Mouse (Mus musculus): Measurements from ENCODE around the gene Prkar1a. TPM values are rescaled to one million over a fixed set of nuclear protein-coding genes. Genes with fewer than 3 reads are reported as not detected.

Prkar1a gene
- total and polyA plus RNA-seq, 2 experiments from 2014 or later, result 163 to 530 TPM

DNA sequence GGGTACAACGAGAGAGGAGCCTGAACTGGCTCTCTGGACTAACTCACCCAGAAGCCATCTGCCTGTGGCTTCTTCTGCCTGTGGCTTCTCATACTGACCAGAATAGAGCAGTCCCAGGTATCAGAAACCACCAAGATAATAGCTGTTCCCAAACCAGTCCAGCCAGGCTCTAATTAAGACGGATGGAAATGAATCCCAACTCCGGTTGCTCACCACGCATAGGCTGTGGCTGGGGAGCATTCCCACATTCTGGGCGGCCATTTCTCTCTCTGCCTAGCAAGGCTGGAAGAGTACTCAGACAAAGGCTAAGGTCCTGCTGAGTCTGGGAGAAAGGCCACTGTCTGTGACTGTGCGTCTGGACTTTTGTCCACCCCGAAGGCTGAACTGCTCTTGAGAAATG is 67.8 kb downstream of the Prkar1a start:
- no peak for TF ChIP-seq EP300 (IDR thresholded peaks at IDR 0.05; ENCODE audit: low read depth)
- no peak overlapping the region for H3K27ac ChIP-seq (ENCODE audit: low read depth)
- H3K9ac ChIP-seq (replicated peaks; ENCODE audit: low read depth, low read length), result no peak overlapping the region
- no peak overlapping the region for H3K4me3 ChIP-seq (ENCODE audit: low read depth, low read length)
- H3K9me3 ChIP-seq (replicated peaks; ENCODE audit: control insufficient read depth, low read length), result no peaks in the 10 kb centered on the region
- ATAC-seq (ENCODE audit: insufficient read depth, low read depth), result no peak
- 0 out of 2 replicates have a peak, but pooled peaks cover 4% of the 10 kb centered on the region for H3K4me1 ChIP-seq (ENCODE audit: control insufficient read depth, insufficient read depth)
- DNase-seq (ENCODE audit: low spot score), result no peak
- WGBS, result 73% methylated on average over 7 of the region's 7 CpGs
- H3K36me3 ChIP-seq (replicated peaks; ENCODE audit: control insufficient read depth, insufficient read depth, low read length), result no peaks in the 10 kb centered on the region
- H3K27me3 ChIP-seq (ENCODE audit: control insufficient read depth, insufficient read depth, low read length), result no peaks in the 10 kb centered on the region
- H3K4me2 ChIP-seq (ENCODE audit: low read depth, low read length), result no peak overlapping the region

- Histone ChIP-seq H3K27ac (ENCODE audit: low read depth) (no peak overlapping the region), H3K4me3 (ENCODE audit: low read depth, low read length) (no peak overlapping the region)
- no peak for DNase-seq (ENCODE audit: low spot score)
These were observed 68.2 kb downstream of the Prkar1a start for GRCm38 (mm10) chr11:109717448-109717847.

DNA sequence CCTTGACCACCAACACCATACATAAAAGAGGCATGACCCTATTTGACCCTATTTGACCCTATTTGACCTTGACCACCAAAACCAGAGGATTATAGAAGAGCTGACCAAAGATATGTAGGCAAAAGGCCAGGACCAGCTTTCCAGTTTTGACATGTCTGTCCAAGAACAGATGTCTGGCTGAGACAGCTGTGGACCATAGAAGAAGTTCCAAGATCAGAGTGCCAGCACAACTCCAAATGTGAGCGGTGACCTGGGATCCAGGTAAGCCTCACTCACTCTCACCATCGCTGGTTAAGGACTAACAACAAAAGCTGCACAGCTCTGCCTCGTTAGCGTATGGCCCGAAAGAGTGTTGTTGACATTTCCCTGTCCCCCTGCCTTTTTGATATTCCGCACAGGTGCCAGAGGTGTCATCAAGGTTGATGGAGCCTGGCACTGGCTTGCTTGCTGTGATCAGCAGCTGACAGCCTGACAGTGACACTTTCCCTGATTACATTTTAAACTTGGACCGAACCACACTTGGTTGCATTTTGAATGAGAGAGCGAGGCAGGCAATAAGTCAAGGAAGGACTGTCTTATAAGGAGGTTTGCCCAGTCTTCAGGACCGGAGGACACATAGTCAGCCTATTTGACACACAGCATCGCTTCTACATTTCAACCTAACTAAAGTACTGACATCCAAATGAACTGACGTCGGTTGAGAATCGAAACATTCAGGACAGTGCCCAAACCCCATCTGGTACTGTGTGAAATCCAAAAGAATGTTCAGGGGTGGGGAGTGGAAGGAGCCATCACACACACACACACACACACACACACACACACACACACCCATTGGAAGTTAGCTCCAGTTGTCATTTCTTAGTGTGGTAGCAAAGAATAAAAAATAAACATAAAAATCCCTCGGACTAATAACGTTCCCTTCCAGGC is 69.0 kb downstream of the Prkar1a start:
- DNase-seq (ENCODE audit: low spot score), result no peak
- 85% methylated on average over 15 of the region's 15 CpGs for WGBS

More at GRCm38 (mm10) chr11:109717448-109717847, 68.2 kb downstream of the Prkar1a start:
- peaks cover 8% of the 10 kb centered on the region; the same call in 1 of the 2 replicates for H3K4me1 ChIP-seq (ENCODE audit: control insufficient read depth, insufficient read depth)
- TF ChIP-seq CTCF (IDR thresholded peaks at IDR 0.05; ENCODE audit: low read depth), result no peak
- TF ChIP-seq EP300 (IDR thresholded peaks at IDR 0.05; ENCODE audit: low read depth), result no peak
- no peaks in the 10 kb centered on the region for H3K27me3 ChIP-seq (ENCODE audit: control insufficient read depth, insufficient read depth, low read length)
- 74% methylated on average over 5 of the region's 5 CpGs for WGBS
- no peak for ATAC-seq (ENCODE audit: insufficient read depth, low read depth)
- H3K4me2 ChIP-seq (ENCODE audit: low read depth, low read length), result no peak overlapping the region
- H3K9me3 ChIP-seq (replicated peaks; ENCODE audit: control insufficient read depth, low read length), result no peaks in the 10 kb centered on the region
- no peaks in the 10 kb centered on the region for H3K36me3 ChIP-seq (replicated peaks; ENCODE audit: control insufficient read depth, insufficient read depth, low read length)
- no peak overlapping the region for H3K9ac ChIP-seq (replicated peaks; ENCODE audit: low read depth, low read length)

More for the DNA sequence above, 69.0 kb downstream of the Prkar1a start:
- Histone ChIP-seq H3K36me3 (replicated peaks; ENCODE audit: control insufficient read depth, insufficient read depth, low read length) (no peaks in the 10 kb centered on the region), H3K9me3 (replicated peaks; ENCODE audit: control insufficient read depth, low read length) (no peaks in the 10 kb centered on the region), H3K27ac (ENCODE audit: low read depth) (no peak overlapping the region), H3K9ac (replicated peaks; ENCODE audit: low read depth, low read length) (no peak overlapping the region), H3K4me3 (ENCODE audit: low read depth, low read length) (no peak overlapping the region), H3K27me3 (ENCODE audit: control insufficient read depth, insufficient read depth, low read length) (no peaks in the 10 kb centered on the region), H3K4me1 (ENCODE audit: control insufficient read depth, insufficient read depth) (peaks cover 8% of the 10 kb centered on the region; the same call in 1 of the 2 replicates), H3K4me2 (ENCODE audit: low read depth, low read length) (no peak overlapping the region)
- no peak for ATAC-seq (ENCODE audit: insufficient read depth, low read depth)
- TF ChIP-seq EP300 (IDR thresholded peaks at IDR 0.05; ENCODE audit: low read depth), result no peak
- TF ChIP-seq CTCF (IDR thresholded peaks at IDR 0.05; ENCODE audit: low read depth), result no peak

Other genes starting within 250 kb of the Prkar1a start
- gene 9930022D16Rik, start 235.5 kb upstream of the Prkar1a start, total RNA-seq (2014; rRNA removed; ENCODE audit: low replicate concordance), result not detected in 2 replicates
- gene 9930022D16Rik, start 235.5 kb upstream of the Prkar1a start, polyA plus RNA-seq (2015; fragmentation: Nextera tagmentation; extraction: Ambion mirVana), result not detected in 2 replicates
- 36.9 and 65.6 TPM in 2 replicates for gene Amz2, start 223.5 kb upstream of the Prkar1a start, total RNA-seq (2014; rRNA removed; ENCODE audit: low replicate concordance)
- gene Amz2, start 223.5 kb upstream of the Prkar1a start, polyA plus RNA-seq (2015; fragmentation: Nextera tagmentation; extraction: Ambion mirVana), result 33.7 and 36.2 TPM in 2 replicates
- gene Arsg, start 176.0 kb upstream of the Prkar1a start, total RNA-seq (2014; rRNA removed; ENCODE audit: low replicate concordance), result 4.3 and 5.9 TPM in 2 replicates
- 3.8 and 4.3 TPM in 2 replicates for gene Arsg, start 176.0 kb upstream of the Prkar1a start, polyA plus RNA-seq (2015; fragmentation: Nextera tagmentation; extraction: Ambion mirVana)
- gene Slc16a6, start 175.8 kb upstream of the Prkar1a start, total RNA-seq (2014; rRNA removed; ENCODE audit: low replicate concordance), result 11.9 and 13.2 TPM in 2 replicates
- 4.6 and 8.2 TPM in 2 replicates for gene Slc16a6, start 175.8 kb upstream of the Prkar1a start, polyA plus RNA-seq (2015; fragmentation: Nextera tagmentation; extraction: Ambion mirVana)
- 40.8 and 53.2 TPM in 2 replicates for gene Wipi1, start 37.4 kb upstream of the Prkar1a start, total RNA-seq (2014; rRNA removed; ENCODE audit: low replicate concordance)
- 65.4 and 67.1 TPM in 2 replicates for gene Wipi1, start 37.4 kb upstream of the Prkar1a start, polyA plus RNA-seq (2015; fragmentation: Nextera tagmentation; extraction: Ambion mirVana)
- 6.2 and 6.8 TPM in 2 replicates for gene Fam20a, start 72.9 kb downstream of the Prkar1a start, total RNA-seq (2014; rRNA removed; ENCODE audit: low replicate concordance)
- gene Fam20a, start 72.9 kb downstream of the Prkar1a start, polyA plus RNA-seq (2015; fragmentation: Nextera tagmentation; extraction: Ambion mirVana), result 3.0 TPM in 2 replicates
- not detected in 2 replicates for gene 1700012B07Rik, start 178.6 kb downstream of the Prkar1a start, total RNA-seq (2014; rRNA removed; ENCODE audit: low replicate concordance)
- not detected in 2 replicates for gene 1700012B07Rik, start 178.6 kb downstream of the Prkar1a start, polyA plus RNA-seq (2015; fragmentation: Nextera tagmentation; extraction: Ambion mirVana)